25 mouse cellular contexts compared by ENCODE assay signal in genomic region chr15:36422781-36423180, GRCm38 (mm10).
A peak's percentile ranks its signal among the peaks of the same experiment; 100 is the strongest.
DNase-seq lines count a peak whose midpoint lies in the region; ATAC-seq and TF ChIP-seq lines count a peak whose summit lies in the region.
"Had no signal": no experiment of that assay in that cellular context is flagged by ENCODE, and none has a peak within 500 bp of the region (broad histone marks: within the 10 kb centered on the region; RNA-seq: fewer than 3 reads in every experiment).

No protein-coding gene starts in this region.

- no peak overlapping the region for H3K4me2 ChIP-seq in lung, postnatal 0 days (replicated peaks; ENCODE audit: low read depth, low read length)
- H3K4me2 ChIP-seq: heart, embryonic 12.5 days; hindbrain, embryonic 13.5 days; limb, embryonic 15.5 days; liver, embryonic 13.5 days; midbrain, embryonic 13.5 days had no signal

- no peak for ATAC-seq in lung, postnatal 0 days
- ATAC-seq: CD4-positive, CD25-positive, alpha-beta regulatory T cell, adult 4 months; forebrain, embryonic 16.5 days; intestine, postnatal 0 days; midbrain, embryonic 13.5 days had no signal

- H3K27ac ChIP-seq in kidney, adult 2 months (ENCODE audit: insufficient read depth, low read depth, low read length), result no peak overlapping the region; the same call in 1 of the 2 replicates
- H3K27ac ChIP-seq in layer of hippocampus, adult 2 months, result peak overlapping the region; percentile 29; the same call in 1 of the 2 replicates
- H3K27ac ChIP-seq in lung, postnatal 0 days (ENCODE audit: low read length), result no peak overlapping the region
- H3K27ac ChIP-seq: gastrocnemius, adult 2 months; heart, adult 2 months; hindbrain, embryonic 13.5 days; limb, embryonic 15.5 days; liver, embryonic 13.5 days; macrophage; midbrain, embryonic 13.5 days had no signal

- H3K36me3 ChIP-seq in kidney, adult 2 months (ENCODE audit: control insufficient read depth, insufficient read depth, low read length), result no peaks in the 10 kb centered on the region
- no peaks in the 10 kb centered on the region for H3K36me3 ChIP-seq in lung, postnatal 0 days (ENCODE audit: insufficient read depth, low read length)
- H3K36me3 ChIP-seq: heart, embryonic 12.5 days; hindbrain, embryonic 13.5 days; limb, embryonic 15.5 days; liver, embryonic 13.5 days; midbrain, embryonic 13.5 days had no signal

- no peak for TF ChIP-seq POLR2A in kidney, adult 2 months (IDR thresholded peaks at IDR 0.05; ENCODE audit: low read depth, low read length)

- no peak for TF ChIP-seq EP300 in lung, postnatal 0 days (IDR thresholded peaks at IDR 0.05)

- H3K4me3 ChIP-seq in kidney, adult 2 months (ENCODE audit: insufficient read depth, low read depth, low read length), result no peak overlapping the region
- H3K4me3 ChIP-seq in layer of hippocampus, adult 2 months, result no peak overlapping the region
- no peak overlapping the region for H3K4me3 ChIP-seq in lung, postnatal 0 days (ENCODE audit: low read depth, low read length)
- H3K4me3 ChIP-seq: gastrocnemius, adult 2 months; heart, adult 2 months; heart, embryonic 12.5 days; hindbrain, embryonic 13.5 days; limb, embryonic 15.5 days; liver, embryonic 13.5 days; midbrain, embryonic 13.5 days had no signal

- no peaks in the 10 kb centered on the region for H3K4me1 ChIP-seq in kidney, adult 2 months (ENCODE audit: control insufficient read depth, insufficient read depth, low read length)
- peaks cover 14% of the 10 kb centered on the region; the same call in 1 of the 2 replicates for H3K4me1 ChIP-seq in lung, postnatal 0 days (ENCODE audit: insufficient read depth, low read depth, low read length)
- H3K4me1 ChIP-seq: hindbrain, embryonic 13.5 days; liver, embryonic 13.5 days had no signal

- 53% methylated on average over 3 of the region's 3 CpGs for WGBS in kidney, adult 2 months
- 21% methylated on average over 3 of the region's 3 CpGs for WGBS in lung, postnatal 0 days

- H3K9me3 ChIP-seq in lung, postnatal 0 days (ENCODE audit: low read length), result no peaks in the 10 kb centered on the region
- H3K9me3 ChIP-seq: heart, embryonic 12.5 days; hindbrain, embryonic 13.5 days; limb, embryonic 15.5 days; liver, embryonic 13.5 days; midbrain, embryonic 13.5 days had no signal

- peak; percentile 51 for DNase-seq in kidney, adult 2 months
- no peak for DNase-seq in kidney, postnatal 36 days
- no peak for DNase-seq in layer of hippocampus, adult 2 months (ENCODE audit: low spot score in 2 of 2)
- DNase-seq in layer of hippocampus, adult 8-10 months (ENCODE audit: low spot score in 2 of 2), result no peak
- DNase-seq in lung, postnatal 0 days (ENCODE audit: low spot score), result peak; percentile 23
- no peak for DNase-seq in lung, adult 18-20 months
- no peak for DNase-seq in adrenal gland, postnatal 25 days
- DNase-seq: adrenal gland, postnatal 14 days; cerebellum, adult 11-12 months; cerebellum, postnatal 10 days; gastrocnemius, adult 2 months; gastrocnemius, postnatal 36 days; heart, adult 2 months; heart, postnatal 4 days; liver, embryonic 13.5 days; thymus, adult 2 months; thymus, postnatal 36 days had no signal

- no peak overlapping the region for H3K9ac ChIP-seq in lung, postnatal 0 days (replicated peaks; ENCODE audit: low read depth)
- H3K9ac ChIP-seq: heart, embryonic 12.5 days; hindbrain, embryonic 13.5 days; limb, embryonic 15.5 days; liver, embryonic 13.5 days; midbrain, embryonic 13.5 days had no signal

- no peak for TF ChIP-seq CTCF in kidney, adult 2 months (conservative IDR thresholded peaks at IDR 0.05; ENCODE audit: insufficient read depth, insufficient read length, low read depth, low read length)
- no peak for TF ChIP-seq CTCF in layer of hippocampus, adult 2 months (conservative IDR thresholded peaks at IDR 0.05)
- TF ChIP-seq CTCF in lung, postnatal 0 days (IDR thresholded peaks at IDR 0.05), result no peak

- no peaks in the 10 kb centered on the region for H3K27me3 ChIP-seq in kidney, adult 2 months (replicated peaks; ENCODE audit: control insufficient read depth, insufficient read depth, low read length)
- no peaks in the 10 kb centered on the region for H3K27me3 ChIP-seq in lung, postnatal 0 days (replicated peaks; ENCODE audit: insufficient read depth, low read length)
- H3K27me3 ChIP-seq: heart, embryonic 12.5 days; hindbrain, embryonic 13.5 days; limb, embryonic 15.5 days; midbrain, embryonic 13.5 days had no signal

Comparison
In these comparisons a context has a peak if more than half of its experiments do, and no peak if none do; other contexts are left out.
1. DNase-seq: peak in kidney, adult 2 months (single experiment) and lung, postnatal 0 days (single experiment); none in kidney, postnatal 36 days (0 of 2), layer of hippocampus, adult 2 months (0 of 2), layer of hippocampus, adult 8-10 months (0 of 2), lung, adult 18-20 months (0 of 2) and adrenal gland, postnatal 25 days (single experiment).